Mouse (Mus musculus) small intestine, adult 2 months (tissue): Measurements from ENCODE around the gene Gm33543. TPM values are rescaled to one million over a fixed set of nuclear protein-coding genes. Genes with fewer than 3 reads are reported as not detected.
A peak's percentile ranks its signal among the peaks of the same experiment; 100 is the strongest.

Experiments used
- H3K27ac ChIP-seq: fragments of 200-500 bp; 2 replicates; pipeline ENCODE4 v1.5.1; 2012; ENCODE audit warnings: low read depth, low read length, control low read depth, inconsistent platforms; ENCODE audit not compliant: insufficient read depth
- H3K27me3 ChIP-seq: fragments of 200-500 bp; 2 replicates; pipeline ENCODE4 v1.6.1; 2012; ENCODE audit warnings: mild to moderate bottlenecking, moderate library complexity, low read length, inconsistent platforms; ENCODE audit not compliant: control insufficient read depth, insufficient read depth
- H3K36me3 ChIP-seq: fragments of 200-500 bp; 2 replicates; pipeline ENCODE4 v1.6.1; 2012; ENCODE audit warnings: mild to moderate bottlenecking, low read length, control low read depth, inconsistent platforms; ENCODE audit not compliant: control insufficient read depth, insufficient read depth
- H3K4me1 ChIP-seq: fragments of 200-500 bp; 2 replicates; pipeline ENCODE4 v1.6.1; 2012; ENCODE audit warnings: low read length, inconsistent platforms, mixed read lengths; ENCODE audit not compliant: control insufficient read depth, insufficient read depth, insufficient read length
- H3K4me3 ChIP-seq: fragments of 200-500 bp; 2 replicates; pipeline ENCODE4 v1.5.1; 2012; ENCODE audit warnings: low read depth, mild to moderate bottlenecking, control low read depth, inconsistent platforms, low read length, moderate library complexity
- CTCF ChIP-seq: fragments of 200-500 bp; IDR thresholded peaks from 2 replicates; pipeline ENCODE4 v1.5.1; 2012; ENCODE audit warnings: low read depth, mild to moderate bottlenecking, control low read depth, inconsistent platforms, low read length, moderate library complexity, mixed read lengths; ENCODE audit not compliant: insufficient replicate concordance, insufficient read length; ENCODE audit errors: extremely low read depth
- POLR2A ChIP-seq: fragments of 200-500 bp; IDR thresholded peaks from 2 replicates; pipeline ENCODE4 v1.6.1; 2012; ENCODE audit warnings: low read depth, mild to moderate bottlenecking, control low read depth, inconsistent platforms, low read length, moderate library complexity
- WGBS: fragments of 180-500 bp; shearing (Covaris S2); methylation state at CpG from one replicate; pipeline ENCODE4 v1.1.7; 2018; 5-methylcytosine and 5-hydroxymethylcytosine counted together
- polyA plus RNA-seq: library from polyadenylated mRNA; depleted of rRNA; stranded (reverse); fragments of >200 nt; gene quantifications from 2 replicates; pipeline ENCODE4 v1.2.3, GENCODE M21; 2012

The Gm33543 gene
- polyA plus RNA-seq, 1 experiment: not detected

DNA sequence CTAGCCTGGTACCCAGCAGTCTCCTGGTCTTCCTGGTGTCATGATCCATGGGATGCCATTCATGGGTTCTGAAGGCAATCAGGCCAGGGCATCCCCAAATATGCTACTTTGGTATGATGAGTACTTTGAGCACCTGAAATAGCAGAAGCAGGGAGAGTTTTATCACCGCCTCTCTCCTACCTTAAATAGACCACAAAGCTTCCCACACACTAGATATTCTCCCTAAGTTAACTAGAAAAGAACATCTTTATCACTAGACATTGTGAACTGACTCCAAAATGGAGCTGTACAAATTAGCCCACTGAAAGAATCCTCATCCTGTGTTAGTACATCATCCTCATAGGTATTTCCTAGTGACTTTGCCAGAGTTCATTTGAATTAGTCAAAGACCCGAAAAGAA, 55.6 kb downstream of the Gm33543 start:
- no peak overlapping the region for H3K27ac ChIP-seq
- no peaks in the 10 kb centered on the region for H3K36me3 ChIP-seq
- WGBS: 91% methylated on average over 2 of the region's 2 CpGs
- H3K4me1 ChIP-seq: 0 out of 2 replicates have a peak, but pooled peaks cover 2% of the 10 kb centered on the region
- no peaks in the 10 kb centered on the region for H3K27me3 ChIP-seq
- no peak overlapping the region for H3K4me3 ChIP-seq
- TF ChIP-seq POLR2A (no peak), CTCF (no peak)

DNA sequence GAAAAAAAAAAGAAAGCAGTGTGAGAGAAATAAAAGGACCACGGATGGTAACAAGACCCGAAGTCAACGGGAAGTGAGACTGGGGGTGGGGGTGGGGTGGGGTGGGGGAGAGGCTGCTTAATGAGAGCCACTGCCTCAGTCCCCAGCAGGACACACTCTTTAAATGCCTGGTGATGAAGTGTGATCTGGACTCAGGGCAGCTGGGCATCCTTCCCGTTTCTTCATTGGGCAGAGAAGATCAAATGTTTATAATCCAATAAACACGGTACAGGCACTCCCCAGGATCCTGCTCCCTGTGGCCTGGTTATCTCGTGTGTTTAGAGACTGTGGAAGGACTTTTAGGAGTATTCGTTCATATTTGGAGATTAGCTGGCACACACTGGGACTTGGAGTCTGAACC, 57.9 kb downstream of the Gm33543 start:
- Histone ChIP-seq H3K27ac (no peak overlapping the region), H3K4me1 (peaks cover 4% of the 10 kb centered on the region; the same call in 1 of the 2 replicates), H3K4me3 (no peak overlapping the region), H3K27me3 (no peaks in the 10 kb centered on the region), H3K36me3 (no peaks in the 10 kb centered on the region)
- 50% methylated on average over 7 of the region's 7 CpGs for whole genome bisulfite sequencing
- no peak for TF ChIP-seq CTCF
- TF ChIP-seq POLR2A: no peak

DNA sequence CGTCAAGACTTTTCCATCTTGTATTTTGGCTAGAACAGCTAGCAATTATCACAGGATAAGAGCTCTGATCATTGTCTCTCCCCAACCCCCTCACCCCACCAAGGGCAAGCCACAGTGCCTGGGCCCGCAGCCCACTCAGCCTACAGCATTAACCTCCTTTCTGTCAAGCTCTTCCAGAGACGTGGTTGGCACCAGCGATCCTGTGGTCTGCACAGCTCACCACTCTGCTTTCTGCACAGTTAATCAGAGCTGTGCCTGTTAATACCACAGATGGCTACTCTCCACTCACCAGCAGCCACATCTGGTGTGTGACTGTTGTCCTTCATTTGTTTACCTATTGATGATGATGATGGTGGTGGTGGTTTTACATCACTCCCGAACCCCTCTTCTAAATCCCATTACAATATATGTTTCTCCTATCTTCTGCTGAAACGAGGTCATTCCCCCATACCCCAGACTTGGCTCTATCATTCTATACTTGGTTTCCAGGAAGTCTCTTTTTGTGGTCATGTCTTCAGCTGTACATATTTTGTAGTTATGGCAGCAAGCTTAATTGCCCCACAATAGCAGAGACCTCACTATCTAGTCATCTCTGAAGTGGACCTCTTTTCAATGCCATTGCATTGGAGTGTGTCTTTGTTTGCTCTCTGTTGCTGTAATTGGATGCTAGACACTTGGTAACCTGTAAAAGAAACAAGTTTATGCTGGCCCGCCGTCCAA, 61.7 kb downstream of the Gm33543 start:
- TF ChIP-seq POLR2A (no peak), CTCF (no peak)
- no peak overlapping the region for H3K27ac ChIP-seq
- 79% methylated on average over 8 of the region's 8 CpGs for WGBS
- no peak overlapping the region for H3K4me3 ChIP-seq
- no peaks in the 10 kb centered on the region for H3K27me3 ChIP-seq
- no peaks in the 10 kb centered on the region for H3K36me3 ChIP-seq
- peaks cover 7% of the 10 kb centered on the region; the same call in 1 of the 2 replicates for H3K4me1 ChIP-seq

DNA sequence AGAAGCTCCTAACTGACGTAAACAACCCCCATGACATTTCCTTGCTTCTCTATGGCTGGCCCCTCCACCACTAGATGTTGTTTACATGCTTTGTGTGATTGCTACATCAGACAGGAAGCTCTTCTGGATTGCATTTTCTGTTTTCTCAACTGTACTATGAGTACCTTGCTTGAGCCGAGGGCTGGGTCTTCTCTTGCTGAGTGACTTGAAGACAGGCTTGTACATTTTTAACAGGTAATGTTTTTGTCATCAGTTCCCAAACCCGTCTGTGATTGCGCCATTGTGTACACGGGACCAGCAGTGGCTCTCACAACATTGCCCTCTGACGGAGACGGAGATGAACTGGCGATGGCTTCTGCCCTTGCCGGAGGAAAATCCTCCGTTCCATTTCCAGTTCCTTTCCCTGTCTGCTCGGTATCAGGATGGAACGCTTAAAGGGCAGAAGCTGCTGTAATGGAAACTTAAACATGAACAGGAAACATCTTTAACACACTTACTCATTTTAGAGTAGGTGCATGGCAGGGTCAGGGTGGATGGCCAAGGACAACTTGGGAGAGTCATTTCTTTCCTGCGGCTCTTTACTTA, 62.8 kb downstream of the Gm33543 start:
- Histone ChIP-seq H3K4me3 (no peak overlapping the region), H3K27ac (peak overlapping the region; percentile 6; the same call in 1 of the 2 replicates), H3K4me1 (peaks cover 7% of the 10 kb centered on the region; the same call in 1 of the 2 replicates), H3K36me3 (no peaks in the 10 kb centered on the region), H3K27me3 (no peaks in the 10 kb centered on the region)
- WGBS: 70% methylated on average over 13 of the region's 13 CpGs
- no peak for TF ChIP-seq CTCF
- no peak for TF ChIP-seq POLR2A

DNA sequence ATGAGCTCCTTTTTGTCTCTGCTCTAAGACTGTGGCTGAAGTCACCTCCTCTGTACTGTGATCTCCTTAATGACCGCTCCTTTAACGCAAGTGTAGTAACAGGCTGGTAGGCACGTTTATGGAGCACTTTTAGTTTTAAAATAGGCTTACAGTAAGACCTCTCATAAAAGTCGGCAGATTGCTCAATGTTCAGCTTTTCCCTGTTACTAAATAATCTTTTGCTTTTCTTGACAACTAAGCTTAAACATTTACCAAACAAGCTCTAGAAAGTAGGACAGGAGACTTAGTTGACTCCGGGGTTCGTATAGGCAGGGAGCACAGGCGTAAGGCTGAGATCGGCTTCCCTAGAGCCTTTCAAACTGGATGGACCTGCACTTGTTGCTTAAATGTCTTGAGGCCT, 64.1 kb downstream of the Gm33543 start:
- 46% methylated on average over 8 of the region's 8 CpGs for WGBS
- TF ChIP-seq CTCF (no peak), POLR2A (no peak)
- no peak overlapping the region for H3K4me3 ChIP-seq
- peaks cover 7% of the 10 kb centered on the region; the same call in 1 of the 2 replicates for H3K4me1 ChIP-seq
- 0 out of 2 replicates have a peak overlapping the region, but pooled peaks have one; percentile 7 for H3K27ac ChIP-seq
- H3K27me3 ChIP-seq: no peaks in the 10 kb centered on the region
- H3K36me3 ChIP-seq: no peaks in the 10 kb centered on the region

DNA sequence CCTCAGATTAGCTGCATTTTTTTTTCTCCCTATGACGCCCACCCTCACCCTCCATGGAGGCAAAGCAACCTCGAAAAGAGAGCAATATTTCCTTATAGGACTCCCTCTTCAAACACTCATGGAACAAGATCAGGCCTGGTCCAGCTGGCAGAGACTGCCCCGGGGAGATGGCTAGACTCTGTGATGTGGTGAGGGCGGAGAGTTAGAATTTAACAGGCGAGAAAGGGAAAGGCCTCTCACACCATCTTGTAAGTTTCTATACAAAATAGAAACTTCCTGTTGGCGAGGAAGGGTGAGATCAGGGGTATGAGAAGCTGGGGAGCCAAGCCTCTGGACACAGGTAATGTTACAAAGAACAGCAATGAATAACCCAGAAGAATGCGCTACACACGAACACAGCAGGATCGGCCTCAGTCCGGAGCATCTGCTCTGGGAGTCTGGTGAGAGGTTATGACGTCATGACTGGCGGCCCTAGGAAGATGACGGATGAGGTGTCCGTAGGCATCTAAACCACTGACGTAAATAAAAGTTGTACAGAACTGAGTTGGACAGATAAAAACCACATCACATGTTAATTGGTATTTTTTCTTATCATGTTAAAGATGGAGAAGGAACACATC, 64.9 kb downstream of the Gm33543 start:
- Histone ChIP-seq H3K4me1 (peaks cover 8% of the 10 kb centered on the region; the same call in 1 of the 2 replicates), H3K36me3 (no peaks in the 10 kb centered on the region), H3K27me3 (no peaks in the 10 kb centered on the region), H3K27ac (no peak overlapping the region), H3K4me3 (no peak overlapping the region)
- TF ChIP-seq POLR2A (no peak), CTCF (no peak)
- 92% methylated on average over 15 of the region's 15 CpGs for WGBS

DNA sequence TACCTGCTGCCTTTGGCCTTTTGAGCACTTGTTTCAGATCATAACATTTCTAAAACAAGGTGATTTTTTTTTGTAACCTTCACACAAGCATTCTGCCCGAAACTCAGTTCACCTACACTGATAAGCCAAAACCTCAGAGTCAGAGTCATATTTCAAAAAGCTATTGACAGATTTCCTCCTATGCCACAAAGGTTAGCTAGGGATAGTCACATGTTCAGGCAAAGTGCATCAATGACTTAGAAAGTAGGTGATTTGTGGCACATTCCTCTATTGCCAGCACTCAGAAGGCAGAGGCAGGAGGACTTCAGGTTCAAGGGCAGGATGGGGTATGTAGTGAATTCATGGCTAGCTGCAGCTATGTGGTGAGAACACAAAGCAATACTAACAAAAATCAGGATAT, 65.7 kb downstream of the Gm33543 start:
- H3K4me3 ChIP-seq: no peak overlapping the region
- 51% methylated on average over 1 of the region's 1 CpGs for WGBS
- H3K4me1 ChIP-seq: peaks cover 9% of the 10 kb centered on the region; the same call in 1 of the 2 replicates
- TF ChIP-seq CTCF (no peak), POLR2A (no peak)
- H3K27ac ChIP-seq: no peak overlapping the region
- H3K36me3 ChIP-seq: no peaks in the 10 kb centered on the region
- no peaks in the 10 kb centered on the region for H3K27me3 ChIP-seq
